Mouse (Mus musculus) brain, embryonic 18.5 days (tissue): Measurements from ENCODE around the gene Cables2.
"Not testable (repeated sequence)": the region's sequence is repeated elsewhere in the genome, so short reads cannot be mapped to it uniquely, and the experiment has no call there.

Experiments used
- DNase-seq: peaks from one replicate; pipeline ENCODE4 v3.0.0-alpha.2; 2012; ENCODE audit warnings: low read depth, low spot score

The Cables2 gene

DNA sequence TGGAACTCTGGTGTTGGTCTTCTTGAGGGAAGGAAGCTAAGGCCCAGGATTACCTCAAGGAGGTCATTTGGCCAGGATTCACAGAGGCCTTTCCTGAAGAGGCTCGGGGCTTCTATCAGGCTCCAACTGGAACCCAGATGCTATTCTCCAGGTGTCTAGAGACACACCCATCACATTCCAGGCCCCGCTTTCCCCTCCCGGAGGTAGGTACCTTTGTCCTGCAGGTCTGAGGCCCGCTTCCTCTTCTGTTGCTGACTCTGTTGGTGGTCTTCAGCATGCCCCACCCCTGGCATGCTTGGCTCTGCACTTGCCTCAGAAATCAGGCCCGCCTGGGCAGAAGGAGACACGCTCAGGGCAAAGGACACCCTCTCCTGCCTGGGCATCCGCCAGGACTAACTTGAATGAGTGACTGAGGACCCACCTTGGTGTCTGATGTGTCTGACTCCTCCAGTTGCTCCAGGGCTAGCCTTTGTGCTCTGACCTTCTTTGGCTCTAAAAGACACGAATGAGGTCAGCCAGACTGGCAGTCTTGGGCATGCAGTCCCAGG lies 4.6 kb upstream of the Cables2 start:
- no peak for DNase-seq

- no peak for DNase-seq
These were observed 3.6 kb upstream of the Cables2 start for GRCm38 (mm10) chr2:180276851-180277259.

DNA sequence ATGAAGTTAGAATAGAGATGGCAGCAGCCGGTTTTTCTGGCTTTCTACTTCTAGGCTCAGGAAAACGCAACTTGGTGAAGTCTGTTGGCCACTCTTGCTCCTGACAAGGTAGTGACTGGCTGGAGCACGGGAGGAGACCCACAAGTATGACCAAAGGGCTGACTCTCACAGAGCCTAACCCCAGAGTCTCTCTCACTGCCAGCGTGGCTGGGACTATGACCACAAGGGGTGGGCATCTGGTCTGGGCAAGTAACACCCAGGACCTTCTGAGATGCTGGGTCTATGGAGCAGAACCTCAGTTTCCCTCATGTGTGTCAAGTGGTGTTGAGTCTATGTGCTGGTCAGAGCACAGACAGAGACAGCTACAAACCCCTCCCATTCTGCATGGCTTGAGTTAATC lies 3.1 kb upstream of the Cables2 start:
- DNase-seq, result no peak

DNA sequence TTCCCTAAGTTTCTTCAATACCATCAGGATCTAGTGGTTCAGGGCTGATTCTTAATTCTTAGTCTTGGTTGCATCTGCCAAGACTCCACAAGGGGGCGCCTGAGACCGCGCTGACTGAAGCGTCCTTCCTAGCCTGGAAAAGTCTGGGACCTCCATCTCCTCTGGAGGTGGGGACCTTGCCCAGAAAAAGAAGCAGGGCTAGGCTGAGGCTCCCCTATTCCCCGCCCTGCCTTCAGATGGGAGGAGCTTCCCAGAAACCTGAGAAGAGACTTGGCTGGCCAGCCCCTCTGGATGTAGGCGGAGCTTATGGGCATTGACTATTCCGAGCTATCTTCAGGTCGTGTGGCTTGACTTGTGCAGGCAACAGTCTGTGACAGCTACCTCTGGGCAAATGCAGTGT lies 2.5 kb upstream of the Cables2 start:
- DNase-seq, result no peak

DNA sequence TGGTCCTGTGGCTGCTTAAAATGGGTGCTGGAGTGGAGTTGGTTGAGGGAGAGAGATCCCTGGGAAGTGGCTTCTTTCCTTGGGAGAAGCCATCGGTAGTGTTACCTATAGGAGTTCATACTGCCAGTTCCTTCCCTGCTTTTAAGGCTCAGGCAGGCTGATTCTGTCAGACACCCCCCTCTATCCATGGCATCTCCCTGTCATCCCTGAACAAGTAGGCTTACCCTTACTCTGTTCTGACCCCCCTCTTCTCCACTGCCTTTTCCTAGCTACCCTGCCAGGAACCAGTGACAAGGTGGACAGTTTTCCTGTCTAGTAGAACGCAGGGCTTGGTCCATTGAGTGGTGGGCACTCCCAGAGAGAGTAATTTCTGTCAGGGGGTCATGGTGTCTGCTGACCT lies 1.2 kb upstream of the Cables2 start:
- DNase-seq, result no peak

DNA sequence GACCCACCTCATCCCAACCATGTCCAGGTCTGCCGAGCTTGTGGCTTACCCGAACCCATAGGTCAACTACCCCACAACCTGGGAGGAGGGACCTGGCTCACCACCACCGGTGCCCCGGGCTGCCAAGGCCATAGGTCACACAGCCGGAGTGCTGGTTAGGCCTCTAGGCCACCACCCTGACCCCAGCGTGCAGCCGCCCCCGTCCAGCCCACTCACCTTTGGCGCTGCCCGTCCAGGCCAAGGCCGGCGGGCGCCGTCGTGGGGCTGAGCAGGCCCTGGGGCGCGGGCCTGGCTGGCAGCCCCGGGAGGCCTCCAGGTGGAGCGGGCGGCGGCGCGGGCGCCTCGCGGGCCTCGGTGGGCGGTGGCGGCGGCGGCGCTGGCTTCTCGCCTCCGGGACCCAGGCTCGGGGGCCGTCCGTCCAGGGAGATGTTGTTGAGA lies 393 bp downstream of the Cables2 start:
- no peak for DNase-seq

- DNase-seq, result no peak
These were observed 1.4 kb downstream of the Cables2 start for GRCm38 (mm10) chr2:180271804-180272395.

- DNase-seq, result no peak
These were observed 2.6 kb downstream of the Cables2 start for GRCm38 (mm10) chr2:180270537-180271255.

DNA sequence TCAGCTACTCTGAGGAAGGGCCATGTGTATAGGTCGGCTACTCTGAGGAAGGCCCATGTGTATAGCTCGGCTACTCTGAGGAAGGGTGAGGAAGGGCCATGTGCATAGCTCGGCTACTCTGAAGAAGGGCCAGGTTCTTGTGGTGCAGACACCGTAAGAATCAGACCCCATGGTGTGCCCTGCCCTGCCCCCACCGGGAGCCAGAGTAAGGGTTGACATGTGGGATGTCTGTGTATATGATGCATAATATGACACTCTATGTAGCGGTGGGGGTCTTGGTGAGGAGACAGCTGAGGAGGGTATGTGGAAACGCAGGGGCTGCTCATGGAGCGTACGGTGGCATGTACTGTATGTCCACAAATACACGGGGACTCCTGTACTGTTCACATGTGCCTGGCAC lies 4.0 kb downstream of the Cables2 start:
- DNase-seq, result no peak

GRCm38 (mm10) chr2:180267955-180268354 lies 5.3 kb downstream of the Cables2 start:
- DNase-seq, result no peak

DNA sequence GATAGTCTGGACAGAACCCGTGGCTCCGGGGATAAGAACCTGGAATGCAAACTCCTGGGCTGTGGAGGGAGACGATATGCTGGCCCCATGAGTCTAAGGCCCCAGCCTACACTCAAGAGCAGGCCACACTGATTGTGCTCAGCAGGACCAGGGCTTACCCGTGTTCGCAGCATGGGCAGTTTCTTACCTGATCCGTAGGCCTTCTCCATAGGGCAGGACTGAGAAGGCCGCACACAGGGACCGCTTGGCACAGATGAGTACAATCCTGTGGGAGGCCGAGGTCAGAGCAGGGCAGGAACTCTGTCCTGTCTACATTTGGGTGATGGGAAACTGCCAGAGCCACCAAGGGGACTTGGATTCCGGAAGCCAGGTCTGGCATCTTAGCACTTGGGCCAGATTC lies 10.4 kb downstream of the Cables2 start:
- DNase-seq, result no peak

- no peak for DNase-seq
These were observed 10.9 kb downstream of the Cables2 start for GRCm38 (mm10) chr2:180262441-180262840.

DNA sequence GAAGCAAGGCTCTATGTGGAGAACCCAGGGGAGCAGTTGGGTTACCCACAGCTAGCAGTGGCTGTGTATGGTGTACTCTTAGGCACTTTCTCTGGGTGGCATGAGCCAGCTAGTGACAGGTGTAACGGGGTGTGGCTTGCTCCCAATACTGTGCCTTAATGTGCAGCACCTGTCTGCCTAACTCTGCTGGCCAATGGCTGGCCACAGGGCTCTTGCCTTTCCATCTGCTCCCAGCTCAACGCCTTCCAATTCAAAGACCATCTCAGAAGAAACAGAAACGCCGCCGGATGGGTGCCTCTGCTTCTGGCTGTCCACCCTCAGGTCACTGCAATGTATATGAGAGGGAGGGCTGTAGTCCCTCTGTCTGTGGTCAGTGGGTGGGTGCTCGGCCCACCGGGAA lies 11.4 kb downstream of the Cables2 start:
- DNase-seq, result no peak

GRCm38 (mm10) chr2:180260610-180261480 lies 12.5 kb downstream of the Cables2 start:
- DNase-seq, result no peak

- DNase-seq, result not testable (repeated sequence)
These were observed 13.3 kb downstream of the Cables2 start for GRCm38 (mm10) chr2:180259826-180260609.

DNA sequence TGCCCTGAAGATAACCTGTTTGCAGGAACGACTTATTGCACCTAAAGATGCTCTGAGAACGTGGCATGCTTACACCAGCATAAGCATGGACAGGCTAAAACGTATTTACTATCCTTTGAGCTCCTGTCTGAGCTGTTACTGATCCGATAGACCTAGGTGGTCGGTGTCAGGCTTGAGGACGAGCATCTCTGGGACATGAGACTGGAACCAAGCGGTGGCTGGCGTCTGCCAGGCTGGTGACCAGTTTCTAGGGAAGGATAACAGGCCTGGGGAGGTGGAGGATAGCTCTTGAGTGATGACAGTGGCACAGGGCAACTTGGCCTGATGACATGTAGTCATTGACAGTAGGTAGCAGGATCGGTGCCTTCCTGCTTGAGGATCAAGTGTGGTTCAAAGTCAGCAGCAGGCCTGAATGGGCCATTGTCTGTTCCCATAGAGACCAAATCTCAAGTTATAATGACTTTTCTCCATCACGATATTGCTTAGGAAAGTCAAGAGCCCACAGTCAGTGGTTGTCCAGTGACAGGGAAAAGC lies 14.3 kb downstream of the Cables2 start:
- DNase-seq, result not testable (repeated sequence)

DNA sequence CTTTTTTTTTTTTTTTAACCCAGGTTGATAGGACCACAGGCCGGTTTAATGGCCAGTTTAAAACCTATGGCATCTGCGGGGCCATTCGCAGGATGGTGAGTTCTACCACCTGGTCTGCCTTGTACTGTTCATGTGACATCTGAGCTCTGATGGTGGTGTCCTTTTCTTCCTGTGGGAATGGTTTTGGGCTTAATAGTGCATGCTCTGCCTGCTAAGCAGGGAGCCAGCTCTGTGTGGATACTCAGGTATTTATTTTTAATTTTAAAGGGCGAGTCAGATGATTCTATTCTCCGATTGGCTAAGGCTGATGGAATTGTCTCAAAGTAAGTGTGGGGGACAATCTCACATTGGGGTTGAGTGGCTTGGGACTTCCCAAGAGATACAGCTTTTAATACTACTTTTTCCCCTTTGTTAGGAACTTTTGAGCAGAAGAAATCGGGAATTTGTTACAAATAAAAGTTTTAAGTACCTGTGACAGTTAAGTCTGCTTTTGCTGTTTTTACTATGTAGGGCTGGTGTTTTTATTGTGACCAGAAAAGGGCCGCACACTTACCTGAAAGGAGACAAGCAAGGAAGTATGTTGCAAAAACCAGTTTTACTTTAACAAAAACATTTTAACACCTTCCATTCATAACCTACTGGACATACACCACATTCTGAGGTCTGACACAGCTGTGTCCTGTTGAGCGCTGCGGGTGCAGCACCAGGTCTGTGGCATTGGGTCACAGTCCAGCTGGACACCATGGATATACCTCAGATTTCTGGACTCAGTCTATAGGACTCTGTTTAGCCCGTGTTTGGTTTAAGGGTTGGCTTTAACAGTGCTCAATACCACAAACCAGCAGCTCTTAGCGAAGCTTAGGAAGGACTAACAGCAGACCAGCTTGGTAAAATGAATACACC lies 15.1 kb downstream of the Cables2 start:
- no peak for DNase-seq

GRCm38 (mm10) chr2:180257001-180257521 lies 16.2 kb downstream of the Cables2 start, which contains the start of gene Rps21:
Rps21 (plus strand) TSS chr2:180257377.
- peak; percentile 98 for DNase-seq

- no peak for DNase-seq
These were observed 16.8 kb downstream of the Cables2 start for GRCm38 (mm10) chr2:180256296-180257000.
